Mouse (Mus musculus): ENCODE data around the gene Trmt13. TPM values are rescaled to one million over a fixed set of nuclear protein-coding genes. Genes with fewer than 3 reads are reported as not detected.

Trmt13 gene
- polyA plus RNA-seq, 1 experiment from 2014 or later: 36.6 TPM

DNA sequence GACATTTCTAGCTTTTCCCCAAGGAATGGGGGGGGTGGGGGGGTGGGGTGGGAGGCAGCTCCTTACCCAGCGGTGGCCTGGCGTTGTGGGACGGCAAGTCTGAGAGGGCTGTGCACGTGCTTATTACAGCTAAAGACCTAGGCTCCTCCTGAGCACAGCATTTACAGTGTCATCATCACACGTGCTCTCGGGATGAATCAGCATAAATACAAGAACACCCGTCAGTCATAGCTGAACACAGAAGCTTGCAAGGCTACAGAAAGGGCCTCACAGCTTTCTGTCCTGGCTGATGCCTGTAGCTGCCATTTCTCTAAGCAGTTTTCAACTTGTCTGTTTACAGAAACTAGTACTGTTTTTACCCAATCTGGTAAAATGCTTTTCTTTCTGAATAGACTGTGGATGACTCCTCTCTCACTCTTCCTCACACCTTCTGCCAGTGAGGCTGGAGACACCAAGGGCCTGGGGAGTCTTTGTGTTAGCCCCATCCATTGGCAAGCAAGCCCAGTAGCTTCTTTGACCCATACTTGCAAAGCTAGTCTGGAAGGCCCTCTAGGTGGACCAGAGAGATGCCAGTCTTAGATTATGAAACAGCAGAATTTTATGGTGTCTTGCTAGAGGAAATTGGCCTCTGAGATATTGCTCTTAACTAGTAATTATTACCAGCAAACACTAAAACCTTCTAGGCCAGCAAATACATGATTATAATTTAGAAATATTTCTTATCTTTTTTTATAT is 6.4 kb upstream of the Trmt13 start:
- H3K27ac ChIP-seq (ENCODE audit: low read length): no peak overlapping the region
- no peak overlapping the region for H3K9ac ChIP-seq (replicated peaks; ENCODE audit: low read depth, low read length)
- H3K4me3 ChIP-seq (ENCODE audit: low read depth, low read length): no peak overlapping the region
- no peak for ATAC-seq (ENCODE audit: insufficient number of reproducible peaks, insufficient read depth, low FRiP score, low read depth)
- no peaks in the 10 kb centered on the region for H3K9me3 ChIP-seq (ENCODE audit: control insufficient read depth, low read depth, low read length)
- no peaks in the 10 kb centered on the region for H3K4me1 ChIP-seq (ENCODE audit: control insufficient read depth, insufficient read depth, low read length)
- H3K36me3 ChIP-seq (ENCODE audit: control insufficient read depth, insufficient read depth, low read length): peaks cover 20% of the 10 kb centered on the region
- no peaks in the 10 kb centered on the region for H3K27me3 ChIP-seq (ENCODE audit: control insufficient read depth, insufficient read depth, low read length)
- WGBS: 92% methylated on average over 7 of the region's 7 CpGs
- no peak overlapping the region for H3K4me2 ChIP-seq (replicated peaks; ENCODE audit: low read depth, low read length)

DNA sequence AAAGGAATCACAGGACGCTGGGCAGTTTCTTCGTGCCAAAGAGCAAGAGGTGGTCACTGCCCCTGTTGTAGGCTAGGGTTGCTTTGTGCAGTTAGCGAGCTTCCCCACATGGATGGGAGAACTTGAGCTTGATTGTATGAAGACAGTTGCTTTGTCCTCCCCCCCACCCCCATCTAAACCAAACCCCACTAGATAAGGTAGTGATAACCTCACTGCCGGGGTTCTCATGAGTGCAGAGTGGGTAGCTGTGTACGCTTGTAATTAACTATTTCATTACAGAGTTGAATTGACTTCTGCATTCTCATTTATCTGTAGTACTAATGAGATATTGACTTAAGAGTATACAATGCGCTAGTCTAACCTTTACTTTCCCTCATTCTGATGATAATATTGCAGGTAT is 4.5 kb upstream of the Trmt13 start:
- WGBS: 72% methylated on average over 6 of the region's 6 CpGs
- no peaks in the 10 kb centered on the region for H3K4me1 ChIP-seq (ENCODE audit: control insufficient read depth, insufficient read depth, low read length)
- no peak overlapping the region for H3K4me3 ChIP-seq (ENCODE audit: low read depth, low read length)
- no peaks in the 10 kb centered on the region for H3K9me3 ChIP-seq (ENCODE audit: control insufficient read depth, low read depth, low read length)
- no peak overlapping the region for H3K4me2 ChIP-seq (replicated peaks; ENCODE audit: low read depth, low read length)
- H3K9ac ChIP-seq (replicated peaks; ENCODE audit: low read depth, low read length): no peak overlapping the region
- H3K36me3 ChIP-seq (ENCODE audit: control insufficient read depth, insufficient read depth, low read length): peaks cover 23% of the 10 kb centered on the region
- H3K27me3 ChIP-seq (ENCODE audit: control insufficient read depth, insufficient read depth, low read length): no peaks in the 10 kb centered on the region
- ATAC-seq (ENCODE audit: insufficient number of reproducible peaks, insufficient read depth, low FRiP score, low read depth): no peak
- no peak overlapping the region for H3K27ac ChIP-seq (ENCODE audit: low read length)

DNA sequence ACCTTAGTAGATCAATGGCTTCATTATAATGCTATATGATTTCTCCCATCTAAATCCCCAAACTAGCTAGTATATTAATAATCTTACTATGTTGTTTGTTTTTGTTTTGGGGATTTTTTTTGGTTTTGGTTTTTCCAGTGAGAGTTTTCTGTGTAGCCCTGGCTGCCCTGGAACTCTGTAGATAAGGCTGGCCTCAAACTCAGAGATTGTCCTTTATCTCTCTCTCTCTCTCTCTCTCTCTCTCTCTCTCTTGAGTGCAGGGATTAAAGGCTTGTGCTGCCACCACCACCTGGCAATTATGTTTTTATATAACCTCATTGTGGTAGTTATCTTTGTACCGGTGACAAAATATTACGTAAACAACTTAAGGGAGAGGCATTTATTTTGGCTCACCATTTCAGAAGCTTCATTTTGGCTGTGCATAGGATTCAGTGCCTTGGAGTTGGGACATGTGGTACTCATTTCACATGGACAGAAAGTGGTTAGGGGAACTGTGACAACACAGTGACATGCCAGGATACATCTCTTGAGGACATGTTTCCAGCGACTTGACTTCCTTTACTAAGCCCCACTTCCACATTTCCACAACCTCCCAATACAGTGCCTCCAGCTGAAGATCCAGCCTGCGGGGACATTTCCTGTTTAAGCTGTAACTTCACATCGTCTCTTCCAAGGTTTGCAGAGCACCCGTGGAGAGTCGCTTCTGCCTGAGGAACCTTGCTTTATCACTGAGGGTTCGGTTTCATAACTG is 1.1 kb upstream of the Trmt13 start:
- no peak overlapping the region for H3K27ac ChIP-seq (ENCODE audit: low read length)
- ATAC-seq (ENCODE audit: insufficient number of reproducible peaks, insufficient read depth, low FRiP score, low read depth): no peak
- H3K4me1 ChIP-seq (ENCODE audit: control insufficient read depth, insufficient read depth, low read length): no peaks in the 10 kb centered on the region
- H3K27me3 ChIP-seq (ENCODE audit: control insufficient read depth, insufficient read depth, low read length): no peaks in the 10 kb centered on the region
- H3K9ac ChIP-seq (replicated peaks; ENCODE audit: low read depth, low read length): no peak overlapping the region
- peaks cover 20% of the 10 kb centered on the region; the same call in 1 of the 2 replicates for H3K36me3 ChIP-seq (ENCODE audit: control insufficient read depth, insufficient read depth, low read length)
- H3K4me2 ChIP-seq (replicated peaks; ENCODE audit: low read depth, low read length): no peak overlapping the region
- H3K4me3 ChIP-seq (ENCODE audit: low read depth, low read length): no peak overlapping the region
- H3K9me3 ChIP-seq (ENCODE audit: control insufficient read depth, low read depth, low read length): no peaks in the 10 kb centered on the region
- WGBS: 87% methylated on average over 8 of the region's 8 CpGs

DNA sequence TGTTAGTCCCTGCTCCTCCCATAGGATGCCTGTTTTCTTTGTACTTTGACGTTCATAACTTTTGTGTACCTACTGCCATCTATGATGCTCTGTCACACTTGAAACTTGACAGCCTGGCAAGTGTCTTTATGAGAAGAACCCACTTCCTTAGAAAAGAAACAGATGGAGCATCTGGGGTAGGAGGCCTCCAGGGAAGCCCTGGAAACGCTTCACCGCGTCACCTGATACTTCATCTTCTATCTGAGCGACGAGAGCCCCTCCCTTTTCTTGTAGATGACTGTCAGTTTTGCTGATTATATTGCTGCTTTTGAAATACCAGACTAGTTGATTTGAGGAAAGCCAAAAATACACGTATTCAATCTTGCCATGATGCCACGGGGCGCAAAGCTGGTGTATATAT is 9.8 kb downstream of the Trmt13 start:
- H3K36me3 ChIP-seq (ENCODE audit: control insufficient read depth, insufficient read depth, low read length): peaks cover 11% of the 10 kb centered on the region
- H3K9me3 ChIP-seq (ENCODE audit: control insufficient read depth, low read depth, low read length): no peaks in the 10 kb centered on the region
- H3K27me3 ChIP-seq (ENCODE audit: control insufficient read depth, insufficient read depth, low read length): no peaks in the 10 kb centered on the region
- no peak for ATAC-seq (ENCODE audit: insufficient number of reproducible peaks, insufficient read depth, low FRiP score, low read depth)
- no peak overlapping the region for H3K9ac ChIP-seq (replicated peaks; ENCODE audit: low read depth, low read length)
- H3K4me2 ChIP-seq (replicated peaks; ENCODE audit: low read depth, low read length): no peak overlapping the region
- no peak overlapping the region for H3K4me3 ChIP-seq (ENCODE audit: low read depth, low read length)
- H3K4me1 ChIP-seq (ENCODE audit: control insufficient read depth, insufficient read depth, low read length): no peaks in the 10 kb centered on the region
- no peak overlapping the region for H3K27ac ChIP-seq (ENCODE audit: low read length)
- WGBS: 80% methylated on average over 9 of the region's 9 CpGs

DNA sequence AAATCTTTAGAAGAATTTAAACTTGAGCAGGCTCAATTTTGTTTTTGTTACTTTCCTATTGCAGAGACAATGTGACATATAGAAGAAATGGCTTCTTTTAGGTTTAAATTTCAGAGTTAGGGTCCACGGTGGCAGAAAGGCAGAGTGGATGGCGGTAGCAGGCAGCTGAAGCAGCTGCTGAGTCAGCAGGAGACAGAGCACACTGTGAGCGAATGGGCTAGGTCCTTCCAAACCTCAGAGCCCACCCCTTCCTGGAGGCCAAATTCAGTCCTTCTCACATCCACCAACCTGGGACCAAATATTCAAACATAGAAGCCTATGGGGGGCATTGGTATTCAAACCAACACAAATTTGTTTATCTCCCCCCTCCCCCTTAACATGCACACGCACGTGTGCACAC is 12.6 kb downstream of the Trmt13 start:
- Histone ChIP-seq H3K4me2 (replicated peaks; ENCODE audit: low read depth, low read length) (no peak overlapping the region), H3K4me1 (ENCODE audit: control insufficient read depth, insufficient read depth, low read length) (no peaks in the 10 kb centered on the region), H3K4me3 (ENCODE audit: low read depth, low read length) (no peak overlapping the region), H3K9me3 (ENCODE audit: control insufficient read depth, low read depth, low read length) (no peaks in the 10 kb centered on the region), H3K9ac (replicated peaks; ENCODE audit: low read depth, low read length) (no peak overlapping the region), H3K27me3 (ENCODE audit: control insufficient read depth, insufficient read depth, low read length) (no peaks in the 10 kb centered on the region), H3K27ac (ENCODE audit: low read length) (no peak overlapping the region), H3K36me3 (ENCODE audit: control insufficient read depth, insufficient read depth, low read length) (no peaks in the 10 kb centered on the region)
- no peak for ATAC-seq (ENCODE audit: insufficient number of reproducible peaks, insufficient read depth, low FRiP score, low read depth)
- 87% methylated on average over 5 of the region's 5 CpGs for WGBS

DNA sequence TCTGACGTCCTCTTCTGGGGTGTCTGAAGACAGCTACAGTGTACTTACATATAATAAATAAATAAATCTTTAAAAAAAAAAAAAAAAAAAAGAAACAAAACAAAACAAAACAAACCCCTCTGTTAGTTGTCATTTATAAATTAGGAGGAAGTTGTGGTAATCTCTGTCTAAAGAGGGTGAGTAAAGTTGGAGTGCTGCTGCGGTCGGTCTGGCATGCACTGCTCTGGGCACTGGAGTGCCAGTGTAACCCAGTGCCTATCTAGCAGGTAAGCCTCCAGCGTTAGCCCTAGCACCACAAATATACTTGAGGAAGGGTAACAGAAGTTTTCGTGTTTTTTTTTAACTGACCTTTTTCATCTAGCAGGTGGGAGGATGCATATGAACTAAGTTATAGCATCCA is 13.4 kb downstream of the Trmt13 start:
- Histone ChIP-seq H3K4me1 (ENCODE audit: control insufficient read depth, insufficient read depth, low read length) (peaks cover 1% of the 10 kb centered on the region; the same call in 1 of the 2 replicates), H3K9ac (replicated peaks; ENCODE audit: low read depth, low read length) (no peak overlapping the region), H3K27me3 (ENCODE audit: control insufficient read depth, insufficient read depth, low read length) (no peaks in the 10 kb centered on the region), H3K27ac (ENCODE audit: low read length) (no peak overlapping the region), H3K36me3 (ENCODE audit: control insufficient read depth, insufficient read depth, low read length) (no peaks in the 10 kb centered on the region), H3K9me3 (ENCODE audit: control insufficient read depth, low read depth, low read length) (no peaks in the 10 kb centered on the region), H3K4me2 (replicated peaks; ENCODE audit: low read depth, low read length) (no peak overlapping the region), H3K4me3 (ENCODE audit: low read depth, low read length) (no peak overlapping the region)
- WGBS: 84% methylated on average over 5 of the region's 5 CpGs
- no peak for ATAC-seq (ENCODE audit: insufficient number of reproducible peaks, insufficient read depth, low FRiP score, low read depth)

DNA sequence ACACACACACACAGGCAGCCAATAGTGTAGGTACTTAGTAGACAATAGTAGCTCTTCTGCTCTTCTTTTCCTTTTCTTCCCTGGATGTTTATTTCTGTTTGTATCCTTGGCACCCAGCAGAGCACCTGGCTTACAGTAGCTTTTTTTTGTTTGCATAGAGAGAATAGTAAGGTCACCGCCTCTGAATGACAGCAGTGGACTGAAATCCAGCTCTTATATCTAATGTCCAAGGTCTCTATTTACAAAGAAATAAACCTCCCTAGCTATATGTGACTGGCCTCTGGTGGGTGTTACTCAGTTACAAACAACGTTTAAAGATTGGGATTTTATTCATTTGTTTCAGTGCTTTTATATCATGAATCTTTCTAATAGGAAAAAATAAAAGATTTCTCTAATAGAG is 14.7 kb downstream of the Trmt13 start:
- peaks cover 4% of the 10 kb centered on the region; the same call in 1 of the 2 replicates for H3K4me1 ChIP-seq (ENCODE audit: control insufficient read depth, insufficient read depth, low read length)

DNA sequence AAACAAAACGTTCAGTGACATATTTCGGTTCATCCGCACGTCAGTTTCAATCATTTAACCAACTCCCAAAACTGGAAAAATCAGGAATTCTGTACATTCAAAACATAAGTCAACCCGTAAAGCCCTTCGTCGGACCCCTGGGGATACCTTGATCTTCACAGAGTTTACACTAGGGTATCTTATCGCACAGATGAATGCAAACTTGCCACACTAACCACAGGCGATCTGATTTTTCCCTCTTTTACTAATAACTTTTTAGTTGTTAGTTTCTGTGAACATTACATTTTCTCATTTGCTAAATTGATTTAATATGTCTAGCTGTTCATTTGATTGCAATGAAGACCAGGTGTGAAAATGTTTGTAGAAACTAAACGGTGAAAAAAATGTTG is 18.8 kb downstream of the Trmt13 start:
- H3K36me3 ChIP-seq (ENCODE audit: control insufficient read depth, insufficient read depth, low read length): peaks cover 8% of the 10 kb centered on the region

More for the DNA sequence above, 14.7 kb downstream of the Trmt13 start:
- Histone ChIP-seq H3K9ac (replicated peaks; ENCODE audit: low read depth, low read length) (no peak overlapping the region), H3K9me3 (ENCODE audit: control insufficient read depth, low read depth, low read length) (no peaks in the 10 kb centered on the region), H3K27ac (ENCODE audit: low read length) (no peak overlapping the region), H3K4me3 (ENCODE audit: low read depth, low read length) (no peak overlapping the region), H3K27me3 (ENCODE audit: control insufficient read depth, insufficient read depth, low read length) (no peaks in the 10 kb centered on the region), H3K36me3 (ENCODE audit: control insufficient read depth, insufficient read depth, low read length) (no peaks in the 10 kb centered on the region), H3K4me2 (replicated peaks; ENCODE audit: low read depth, low read length) (no peak overlapping the region)
- 64% methylated on average over 2 of the region's 2 CpGs for WGBS
- ATAC-seq (ENCODE audit: insufficient number of reproducible peaks, insufficient read depth, low FRiP score, low read depth): no peak

More for the DNA sequence above, 18.8 kb downstream of the Trmt13 start:
- no peaks in the 10 kb centered on the region for H3K9me3 ChIP-seq (ENCODE audit: control insufficient read depth, low read depth, low read length)
- no peak overlapping the region; the same call in 1 of the 2 replicates for H3K27ac ChIP-seq (ENCODE audit: low read length)
- no peaks in the 10 kb centered on the region for H3K27me3 ChIP-seq (ENCODE audit: control insufficient read depth, insufficient read depth, low read length)
- peak overlapping the region; percentile 61 for H3K4me3 ChIP-seq (ENCODE audit: low read depth, low read length)
- H3K9ac ChIP-seq (replicated peaks; ENCODE audit: low read depth, low read length): peak overlapping the region; percentile 55
- H3K4me2 ChIP-seq (replicated peaks; ENCODE audit: low read depth, low read length): peak overlapping the region; percentile 74
- WGBS: 6% methylated on average over 10 of the region's 10 CpGs
- H3K4me1 ChIP-seq (ENCODE audit: control insufficient read depth, insufficient read depth, low read length): peaks cover 7% of the 10 kb centered on the region; the same call in 1 of the 2 replicates
- no peak for ATAC-seq (ENCODE audit: insufficient number of reproducible peaks, insufficient read depth, low FRiP score, low read depth)

All from stomach, embryonic 14.5 days (tissue).